Mouse (Mus musculus): ENCODE results near the gene Nfic. TPM values are rescaled to one million over a fixed set of nuclear protein-coding genes. Genes with fewer than 3 reads are reported as not detected.

Nfic gene
- total and polyA plus RNA-seq, 3 experiments: 2.0 to 9.7 TPM; not detected in 1

DNA sequence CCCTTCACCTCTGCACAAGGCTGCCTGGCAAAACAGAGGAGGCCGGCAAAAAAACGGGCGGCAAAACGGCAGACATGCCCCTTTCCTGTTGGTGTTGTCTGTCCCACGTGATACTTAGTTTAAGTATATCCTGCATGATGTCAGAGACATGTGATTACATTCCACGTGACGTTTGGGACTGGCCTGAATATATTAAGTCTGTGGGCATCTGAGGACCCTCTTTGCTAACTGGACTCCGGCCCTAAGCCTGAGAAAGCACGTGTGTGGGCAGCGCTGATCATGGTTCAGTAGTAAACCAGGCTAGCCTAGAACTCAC lies 54.3 kb downstream of the Nfic start:
- Histone ChIP-seq H3K4me1 (ENCODE audit: control insufficient read depth in 1 of 2, insufficient read depth in 2 of 2, low read length in 2 of 2) (peaks cover 0 to 9% of the 10 kb centered on the region in 2 experiments; a peak in 2 of 4 replicates), H3K4me3 (ENCODE audit: control insufficient read depth in 1 of 2, insufficient read depth in 1 of 2, low read depth in 2 of 2, low read length in 2 of 2) (no peak overlapping the region), H3K9me3 (replicated peaks; ENCODE audit: insufficient read depth, low read length) (no peaks in the 10 kb centered on the region), H3K36me3 (ENCODE audit: control insufficient read depth in 1 of 2, insufficient read depth in 2 of 2, low read length in 2 of 2) (peaks cover 0 to 4% of the 10 kb centered on the region in 2 experiments; a peak in 2 of 4 replicates), H3K9ac (ENCODE audit: control insufficient read depth, low read depth, low read length, poor library complexity, severe bottlenecking) (no peak overlapping the region), H3K27me3 (ENCODE audit: control insufficient read depth in 1 of 2, insufficient read depth in 2 of 2, low read length in 2 of 2) (no peaks in the 10 kb centered on the region), H3K27ac (ENCODE audit: control insufficient read depth, low read depth, low read length) (no peak overlapping the region), H3K79me2 (ENCODE audit: control insufficient read depth, insufficient read depth, low read length, poor library complexity) (no peaks in the 10 kb centered on the region)
- TF ChIP-seq ETS1 (IDR thresholded peaks at IDR 0.05; ENCODE audit: low read depth, low read length): no peak
- TF ChIP-seq NRF1 (IDR thresholded peaks at IDR 0.05; ENCODE audit: insufficient read depth, low read depth, low read length, poor library complexity, severe bottlenecking): no peak
- TF ChIP-seq CTCF (IDR thresholded peaks at IDR 0.05 in 2 of 3, conservative IDR thresholded peaks at IDR 0.05 in 1 of 3; ENCODE audit: control insufficient read depth in 1 of 3, insufficient read depth in 1 of 3, low read depth in 2 of 3, low read length in 3 of 3, poor library complexity in 1 of 3, severe bottlenecking in 1 of 3): no peak
- TF ChIP-seq E2F4 (IDR thresholded peaks at IDR 0.05; ENCODE audit: borderline replicate concordance, low read depth, low read length): no peak
- no peak for TF ChIP-seq USF1 (IDR thresholded peaks at IDR 0.05; ENCODE audit: low read depth, low read length)
- no peak for TF ChIP-seq USF2 (IDR thresholded peaks at IDR 0.05; ENCODE audit: borderline replicate concordance in 1 of 2, insufficient read depth in 1 of 2, low read depth in 1 of 2, low read length in 2 of 2)
- TF ChIP-seq POLR2A (IDR thresholded peaks at IDR 0.05; ENCODE audit: control insufficient read depth in 1 of 2, insufficient read depth in 1 of 2, low read depth in 1 of 2, low read length in 2 of 2, poor library complexity in 1 of 2): no peak
- no peak for TF ChIP-seq POLR2AphosphoS2 (IDR thresholded peaks at IDR 0.05; ENCODE audit: low read length)
- TF ChIP-seq JUND (IDR thresholded peaks at IDR 0.05; ENCODE audit: low read depth, low read length): no peak
- no peak for TF ChIP-seq MAX (IDR thresholded peaks at IDR 0.05; ENCODE audit: low read length)
- TF ChIP-seq SIN3A (IDR thresholded peaks at IDR 0.05; ENCODE audit: low read length): no peak
- no peak for DNase-seq (ENCODE audit: low read depth, low spot score)

DNA sequence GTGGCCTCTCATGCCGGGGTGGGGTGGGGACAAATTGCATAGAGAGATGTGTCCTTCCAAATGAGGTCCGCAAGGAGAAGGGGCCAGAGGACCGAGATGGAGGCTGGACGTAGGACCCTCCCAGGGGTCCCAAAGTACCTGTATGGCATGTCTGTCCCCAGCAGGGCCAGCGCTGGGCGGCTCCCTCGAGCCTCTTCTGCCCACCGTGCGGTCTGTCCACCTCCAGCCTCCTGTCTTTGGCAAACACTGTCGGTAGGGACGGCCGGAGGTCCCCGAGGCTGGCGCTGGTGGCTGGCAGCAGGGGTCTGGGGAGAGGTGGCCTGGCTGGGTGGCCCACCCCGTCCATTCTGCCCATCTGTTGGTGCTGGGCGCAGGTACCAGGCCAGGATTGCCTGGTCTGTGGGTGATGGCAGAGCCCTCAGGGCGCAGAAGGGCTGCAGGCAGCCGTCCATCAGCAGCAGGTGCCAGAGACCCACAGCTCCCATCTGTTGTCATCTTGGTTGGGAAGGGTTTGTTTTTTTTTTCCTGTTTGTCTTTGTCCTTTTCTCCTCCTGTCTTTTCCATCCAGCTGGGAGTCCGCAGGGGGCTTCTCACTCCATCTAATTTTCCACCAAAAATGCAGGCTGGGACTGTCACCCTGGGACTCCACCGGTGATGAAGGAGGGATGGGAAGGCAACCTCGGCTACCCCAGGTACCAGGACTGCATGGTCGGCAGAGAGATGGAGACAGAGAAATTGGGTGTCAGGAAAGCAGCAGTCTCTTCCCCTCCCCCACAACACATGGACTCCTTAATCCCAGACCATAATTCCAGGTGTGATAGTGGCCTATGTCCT lies 54.8 kb downstream of the Nfic start:
- H3K27me3 ChIP-seq (ENCODE audit: control insufficient read depth in 1 of 2, insufficient read depth in 2 of 2, low read length in 2 of 2): no peaks in the 10 kb centered on the region
- no peak overlapping the region for H3K4me3 ChIP-seq (ENCODE audit: control insufficient read depth in 1 of 2, insufficient read depth in 1 of 2, low read depth in 2 of 2, low read length in 2 of 2)
- no peaks in the 10 kb centered on the region for H3K79me2 ChIP-seq (ENCODE audit: control insufficient read depth, insufficient read depth, low read length, poor library complexity)
- DNase-seq (ENCODE audit: low read depth, low spot score): no peak
- TF ChIP-seq POLR2AphosphoS5 (IDR thresholded peaks at IDR 0.05; ENCODE audit: borderline replicate concordance, low read depth, low read length) (no peak), GATA1 (IDR thresholded peaks at IDR 0.05; ENCODE audit: low read depth, low read length) (no peak), ZMIZ1 (IDR thresholded peaks at IDR 0.05; ENCODE audit: low read depth, low read length) (no peak), ELF1 (IDR thresholded peaks at IDR 0.05; ENCODE audit: low read depth, low read length) (no peak), MXI1 (IDR thresholded peaks at IDR 0.05; ENCODE audit: low read depth, low read length) (no peak), KAT2A (conservative IDR thresholded peaks at IDR 0.05; ENCODE audit: low read depth, low read length) (no peak), TCF12 (IDR thresholded peaks at IDR 0.05; ENCODE audit: low read depth, low read length) (no peak), CTCF (IDR thresholded peaks at IDR 0.05 in 2 of 3, conservative IDR thresholded peaks at IDR 0.05 in 1 of 3; ENCODE audit: control insufficient read depth in 1 of 3, insufficient read depth in 1 of 3, low read depth in 2 of 3, low read length in 3 of 3, poor library complexity in 1 of 3, severe bottlenecking in 1 of 3) (no peak), ETS1 (IDR thresholded peaks at IDR 0.05; ENCODE audit: low read depth, low read length) (no peak), CHD2 (IDR thresholded peaks at IDR 0.05; ENCODE audit: low read length) (no peak), ZNF384 (IDR thresholded peaks at IDR 0.05; ENCODE audit: low read depth, low read length) (no peak)
- peaks cover 0 to 8% of the 10 kb centered on the region in 2 experiments; a peak in 2 of 4 replicates for H3K4me1 ChIP-seq (ENCODE audit: control insufficient read depth in 1 of 2, insufficient read depth in 2 of 2, low read length in 2 of 2)
- no peak overlapping the region for H3K9ac ChIP-seq (ENCODE audit: control insufficient read depth, low read depth, low read length, poor library complexity, severe bottlenecking)
- no peaks in the 10 kb centered on the region for H3K9me3 ChIP-seq (replicated peaks; ENCODE audit: insufficient read depth, low read length)
- H3K27ac ChIP-seq (ENCODE audit: control insufficient read depth, low read depth, low read length): no peak overlapping the region
- peaks cover 0 to 4% of the 10 kb centered on the region in 2 experiments; a peak in 2 of 4 replicates for H3K36me3 ChIP-seq (ENCODE audit: control insufficient read depth in 1 of 2, insufficient read depth in 2 of 2, low read length in 2 of 2)

Measured in MEL (cell line).